Mouse (Mus musculus) midbrain, embryonic 15.5 days (tissue): ENCODE results near the gene Gria1. TPM values are rescaled to one million over a fixed set of nuclear protein-coding genes. Genes with fewer than 3 reads are reported as not detected.

ENCODE experiments used
- ATAC-seq: fragments of 200-750 bp; cut with Nextera tagmentation; replicated peaks from 2 replicates; pipeline ENCODE4 v1.8.0; 2017; ENCODE audit warnings: moderate TSS enrichment
- H3K27ac ChIP-seq: fragments of 300-500 bp; sonication (generic); 2 replicates; pipeline ENCODE4 v1.5.1; 2015; ENCODE audit warnings: mild to moderate bottlenecking, inconsistent platforms
- H3K27me3 ChIP-seq: fragments of 300-500 bp; sonication (generic); replicated peaks from 2 replicates; pipeline ENCODE4 v1.6.1; 2015; ENCODE audit warnings: inconsistent platforms
- H3K36me3 ChIP-seq: fragments of 300-500 bp; sonication (generic); replicated peaks from 2 replicates; pipeline ENCODE4 v1.6.1; 2015; ENCODE audit warnings: inconsistent platforms
- H3K4me1 ChIP-seq: fragments of 300-500 bp; sonication (generic); 2 replicates; pipeline ENCODE4 v1.6.1; 2015; ENCODE audit warnings: inconsistent platforms
- H3K4me2 ChIP-seq: fragments of 300-500 bp; sonication (generic); 2 replicates; pipeline ENCODE4 v1.6.1; 2015; ENCODE audit warnings: inconsistent platforms, mild to moderate bottlenecking, moderate library complexity
- H3K4me3 ChIP-seq: fragments of 300-500 bp; sonication (generic); 2 replicates; pipeline ENCODE4 v1.5.1; 2015; ENCODE audit warnings: mild to moderate bottlenecking, inconsistent platforms
- H3K9ac ChIP-seq: fragments of 300-500 bp; sonication (generic); 2 replicates; pipeline ENCODE4 v1.6.1; 2015; ENCODE audit warnings: mild to moderate bottlenecking, inconsistent platforms
- H3K9me3 ChIP-seq: fragments of 300-500 bp; sonication (generic); 2 replicates; pipeline ENCODE4 v1.6.1; 2016; ENCODE audit warnings: inconsistent platforms
- WGBS: fragments of 180-500 bp; shearing (Covaris S2); methylation state at CpG from one replicate; pipeline ENCODE4 v1.1.7; 2015; ENCODE audit warnings: mixed read lengths; 5-methylcytosine and 5-hydroxymethylcytosine counted together
- polyA plus RNA-seq: library from polyadenylated mRNA; unstranded; fragments of >200 nt; fragmentation: Nextera tagmentation; extraction: Ambion mirVana; gene quantifications from 2 replicates; pipeline ENCODE4 v1.2.1, GENCODE M21; 2015

The Gria1 gene
- polyA plus RNA-seq, 1 experiment from 2014 or later = 53.3 TPM

DNA sequence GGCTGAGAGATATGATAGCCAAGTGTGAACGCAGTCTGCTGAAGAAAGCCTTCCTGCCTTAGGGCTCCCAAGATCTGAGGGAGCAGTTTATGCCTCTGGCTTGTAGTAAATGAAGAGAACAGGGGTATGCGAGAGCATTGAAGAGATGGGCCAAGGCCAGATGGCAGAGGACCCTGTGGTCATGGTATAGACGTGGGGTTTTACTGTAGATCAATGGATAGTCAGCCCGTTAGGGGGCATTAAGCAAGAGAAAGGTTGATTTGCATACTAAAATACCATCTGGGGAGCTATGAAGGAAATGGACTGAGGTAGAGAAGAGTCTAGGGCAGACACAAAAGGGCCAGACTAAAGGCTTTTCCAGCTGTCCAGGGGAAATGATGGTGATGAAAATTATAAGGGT lies 237.7 kb downstream of the Gria1 start:
- no peak for ATAC-seq

DNA sequence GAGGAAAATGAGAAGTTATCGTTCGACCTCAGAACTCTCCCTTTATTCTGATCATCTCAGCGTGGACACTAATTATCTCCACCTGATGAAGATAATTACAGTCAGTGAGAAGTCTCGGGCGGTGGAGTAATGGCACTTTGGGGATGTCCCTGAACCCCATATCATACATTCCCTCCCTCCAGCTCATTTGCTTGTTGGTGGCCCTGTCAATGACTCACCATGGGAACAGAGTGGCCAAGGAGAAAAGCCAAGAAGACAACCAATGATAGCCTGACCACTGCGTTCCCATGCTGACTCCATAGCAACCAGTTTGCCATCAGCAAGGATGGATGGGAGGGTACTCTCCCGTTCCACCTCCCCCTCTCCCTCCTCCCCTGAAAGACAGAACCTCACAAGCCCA lies 238.9 kb downstream of the Gria1 start:
- Histone ChIP-seq H3K9ac (no peak overlapping the region), H3K36me3 (no peaks in the 10 kb centered on the region), H3K4me2 (no peak overlapping the region), H3K27ac (no peak overlapping the region), H3K27me3 (no peaks in the 10 kb centered on the region), H3K4me3 (no peak overlapping the region), H3K4me1 (no peaks in the 10 kb centered on the region), H3K9me3 (no peaks in the 10 kb centered on the region)
- 70% methylated on average over 7 of the region's 7 CpGs for WGBS
- ATAC-seq = no peak

More for the DNA sequence above, 237.7 kb downstream of the Gria1 start:
- WGBS = 58% methylated on average over 4 of the region's 4 CpGs
- Histone ChIP-seq H3K9me3 (no peaks in the 10 kb centered on the region), H3K9ac (no peak overlapping the region), H3K36me3 (no peaks in the 10 kb centered on the region), H3K4me3 (no peak overlapping the region), H3K27me3 (no peaks in the 10 kb centered on the region), H3K4me2 (no peak overlapping the region), H3K4me1 (no peaks in the 10 kb centered on the region), H3K27ac (no peak overlapping the region)

DNA sequence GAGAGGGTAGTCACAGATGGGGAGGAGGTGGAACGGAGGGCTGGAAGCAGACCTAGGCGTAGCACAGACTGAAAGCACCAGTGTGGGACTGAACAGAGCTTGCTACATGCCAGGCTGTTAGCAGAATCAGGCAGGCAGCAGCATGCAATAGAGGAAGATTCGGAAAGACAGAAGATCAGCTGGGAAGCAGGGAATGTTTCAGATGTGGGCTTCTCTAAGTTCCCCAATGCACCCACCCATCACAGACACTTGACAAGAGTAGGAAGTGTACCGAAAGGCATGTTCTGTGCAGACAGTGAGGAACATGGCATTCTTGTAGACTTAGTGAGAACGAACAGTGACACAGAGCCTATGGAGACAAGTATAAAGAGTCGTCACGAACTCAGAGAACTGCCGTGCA lies 260.5 kb downstream of the Gria1 start:
- no peak for ATAC-seq
- WGBS = 89% methylated on average over 8 of the region's 8 CpGs
- H3K4me1 ChIP-seq = no peaks in the 10 kb centered on the region

DNA sequence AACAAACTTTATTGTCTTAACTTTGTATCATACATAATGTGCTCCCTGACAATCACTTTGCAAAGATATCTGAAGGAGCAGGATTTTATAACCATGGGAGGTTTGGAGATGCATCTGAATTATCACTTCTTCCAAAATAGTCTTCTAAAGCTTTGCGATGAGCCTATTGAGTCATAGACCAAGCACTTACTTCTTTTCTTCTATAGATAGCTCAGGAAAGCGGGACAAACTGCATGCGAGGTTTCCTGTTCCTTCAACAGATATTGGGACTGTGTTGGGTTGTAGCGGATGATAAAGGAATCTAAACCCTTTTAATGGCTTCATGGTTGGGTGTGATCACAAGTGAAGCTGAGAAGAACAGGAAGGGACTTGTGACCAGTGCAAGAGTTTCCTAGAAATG lies 263.5 kb downstream of the Gria1 start:
- Histone ChIP-seq H3K9ac (no peak overlapping the region), H3K4me1 (no peaks in the 10 kb centered on the region), H3K4me3 (no peak overlapping the region), H3K4me2 (no peak overlapping the region), H3K27me3 (no peaks in the 10 kb centered on the region), H3K36me3 (no peaks in the 10 kb centered on the region), H3K27ac (no peak overlapping the region), H3K9me3 (no peaks in the 10 kb centered on the region)
- WGBS = 94% methylated on average over 4 of the region's 4 CpGs
- ATAC-seq = no peak

More for the DNA sequence above, 260.5 kb downstream of the Gria1 start:
- H3K4me3 ChIP-seq = no peak overlapping the region
- H3K36me3 ChIP-seq = no peaks in the 10 kb centered on the region
- H3K27me3 ChIP-seq = no peaks in the 10 kb centered on the region
- no peak overlapping the region for H3K27ac ChIP-seq
- no peaks in the 10 kb centered on the region for H3K9me3 ChIP-seq
- H3K9ac ChIP-seq = no peak overlapping the region
- H3K4me2 ChIP-seq = no peak overlapping the region

DNA sequence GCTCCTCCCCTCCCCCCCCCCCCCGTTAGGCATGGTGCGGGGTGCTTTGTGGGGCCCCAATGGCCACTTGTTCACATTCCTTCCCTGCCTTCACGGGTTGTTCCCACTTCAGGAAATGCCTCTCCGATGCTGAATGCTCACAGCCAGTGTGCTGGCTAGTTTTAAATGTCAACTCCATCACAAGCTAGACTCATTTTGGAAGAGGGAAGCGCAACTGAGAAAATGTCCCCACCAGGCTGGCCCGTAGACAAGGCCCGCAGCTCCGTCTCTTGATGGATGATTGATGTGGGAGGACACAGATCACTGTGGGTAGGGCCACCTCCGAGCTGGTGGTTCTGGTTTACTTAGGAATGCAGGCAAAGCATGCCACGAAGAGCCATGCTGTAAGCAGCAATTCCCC lies 266.9 kb downstream of the Gria1 start:
- Histone ChIP-seq H3K4me1 (no peaks in the 10 kb centered on the region), H3K9ac (no peak overlapping the region), H3K27ac (no peak overlapping the region), H3K27me3 (no peaks in the 10 kb centered on the region), H3K36me3 (no peaks in the 10 kb centered on the region), H3K9me3 (no peaks in the 10 kb centered on the region), H3K4me3 (no peak overlapping the region), H3K4me2 (no peak overlapping the region)
- ATAC-seq = no peak
- 72% methylated on average over 10 of the region's 10 CpGs for WGBS

DNA sequence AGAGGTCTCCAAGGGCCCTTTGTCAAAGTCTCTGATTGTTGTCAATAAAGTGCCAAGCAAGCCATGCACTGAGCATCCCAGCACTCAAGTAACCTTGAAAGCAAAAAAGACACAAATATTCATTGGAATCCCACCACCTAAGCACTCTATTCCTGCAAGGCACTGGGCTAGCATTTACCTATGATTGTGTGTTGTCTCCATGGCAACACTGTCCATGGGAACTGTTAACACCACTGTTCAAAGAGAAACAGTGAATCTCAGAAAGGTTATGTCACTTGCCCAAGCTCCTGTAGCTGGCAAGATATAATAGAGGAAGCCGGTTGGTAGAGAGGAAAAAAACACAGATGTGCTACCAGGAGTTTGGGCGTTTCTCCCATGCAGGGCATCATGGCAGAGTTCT lies 274.9 kb downstream of the Gria1 start:
- Histone ChIP-seq H3K36me3 (no peaks in the 10 kb centered on the region), H3K27ac (no peak overlapping the region)

DNA sequence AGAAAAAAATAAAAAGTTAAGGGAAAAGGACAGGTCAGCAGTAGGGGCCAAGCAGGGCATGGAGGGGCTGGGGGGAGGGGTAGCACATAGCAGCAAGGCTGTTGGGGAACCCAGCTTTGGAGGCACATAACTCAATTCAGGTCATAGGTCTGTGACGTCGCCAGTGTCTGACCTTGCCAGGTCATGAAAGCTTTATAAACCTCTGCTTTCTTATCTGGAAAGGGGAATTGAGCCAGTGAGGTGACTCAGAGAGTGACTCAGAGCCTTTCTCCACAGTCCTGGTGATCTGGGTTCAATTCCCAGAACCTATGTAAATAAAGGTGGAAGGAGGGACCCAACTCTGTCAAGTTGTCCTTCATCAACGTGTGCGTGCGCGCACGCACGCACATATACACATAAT lies 286.2 kb downstream of the Gria1 start:
- Histone ChIP-seq H3K27me3 (no peaks in the 10 kb centered on the region), H3K4me1 (peaks cover 6% of the 10 kb centered on the region; the same call in 1 of the 2 replicates), H3K27ac (0 out of 2 replicates have a peak overlapping the region, but pooled peaks have one; percentile 1), H3K4me2 (no peak overlapping the region), H3K9me3 (no peaks in the 10 kb centered on the region), H3K9ac (no peak overlapping the region), H3K4me3 (no peak overlapping the region), H3K36me3 (no peaks in the 10 kb centered on the region)
- ATAC-seq = no peak
- WGBS = 96% methylated on average over 8 of the region's 8 CpGs

More for the DNA sequence above, 274.9 kb downstream of the Gria1 start:
- Histone ChIP-seq H3K9ac (no peak overlapping the region), H3K27me3 (no peaks in the 10 kb centered on the region), H3K4me1 (no peaks in the 10 kb centered on the region), H3K4me3 (no peak overlapping the region), H3K9me3 (no peaks in the 10 kb centered on the region), H3K4me2 (no peak overlapping the region)
- ATAC-seq = peak; percentile 70
- 66% methylated on average over 2 of the region's 2 CpGs for WGBS

DNA sequence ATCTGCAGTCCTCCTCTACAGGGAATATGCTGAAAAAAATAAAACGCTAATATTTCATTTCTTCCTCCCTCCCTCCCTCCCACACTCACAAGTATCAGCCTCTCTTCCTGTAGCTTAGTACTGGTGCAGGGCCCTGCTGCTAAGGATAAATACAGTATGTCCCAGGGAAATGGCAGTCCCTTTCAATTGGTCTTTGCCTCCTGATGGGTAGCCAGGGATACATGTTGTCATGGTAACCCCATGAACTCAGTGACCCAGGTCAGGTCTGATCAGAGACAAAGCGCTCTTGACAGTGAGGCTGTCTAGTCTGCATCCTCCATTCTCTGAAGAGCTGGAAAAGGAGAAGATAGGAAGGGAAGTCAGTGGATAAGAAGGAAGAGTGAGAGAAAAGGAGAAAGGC lies 287.1 kb downstream of the Gria1 start:
- peak overlapping the region; percentile 55; the same call in 1 of the 2 replicates for H3K27ac ChIP-seq
- H3K4me1 ChIP-seq = peaks cover 6% of the 10 kb centered on the region; the same call in 1 of the 2 replicates
- no peaks in the 10 kb centered on the region for H3K9me3 ChIP-seq
- H3K4me2 ChIP-seq = no peak overlapping the region
- H3K27me3 ChIP-seq = no peaks in the 10 kb centered on the region
- H3K9ac ChIP-seq = no peak overlapping the region
- no peak overlapping the region for H3K4me3 ChIP-seq
- peak; percentile 63; the same call in 1 of the 2 replicates for ATAC-seq
- 11% methylated on average over 2 of the region's 2 CpGs for WGBS
- no peaks in the 10 kb centered on the region for H3K36me3 ChIP-seq

DNA sequence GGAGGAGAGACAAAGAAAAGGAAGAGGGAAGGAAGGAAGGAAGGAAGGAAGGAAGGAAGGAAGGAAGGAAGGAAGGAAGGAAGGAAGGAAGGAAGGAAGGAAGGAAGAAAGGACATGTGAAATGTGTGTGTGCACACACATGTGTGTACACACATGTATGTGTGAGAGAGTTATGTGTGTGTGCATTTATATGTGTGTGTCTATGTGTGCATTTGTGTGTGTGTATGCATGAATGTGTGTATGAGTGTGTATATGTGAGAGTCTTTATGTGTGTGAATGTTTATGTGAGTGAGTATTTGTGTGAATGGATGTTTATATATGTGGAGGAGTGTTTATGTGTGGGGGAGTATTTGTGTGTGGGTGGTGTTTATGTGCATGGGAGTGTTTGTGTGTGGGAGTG lies 287.5 kb downstream of the Gria1 start:
- H3K36me3 ChIP-seq = no peaks in the 10 kb centered on the region
- no peak overlapping the region for H3K27ac ChIP-seq
- ATAC-seq = no peak
- peaks cover 6% of the 10 kb centered on the region; the same call in 1 of the 2 replicates for H3K4me1 ChIP-seq
- H3K27me3 ChIP-seq = no peaks in the 10 kb centered on the region
- H3K4me3 ChIP-seq = no peak overlapping the region
- H3K9me3 ChIP-seq = no peaks in the 10 kb centered on the region
- no peak overlapping the region for H3K4me2 ChIP-seq
- no peak overlapping the region for H3K9ac ChIP-seq

DNA sequence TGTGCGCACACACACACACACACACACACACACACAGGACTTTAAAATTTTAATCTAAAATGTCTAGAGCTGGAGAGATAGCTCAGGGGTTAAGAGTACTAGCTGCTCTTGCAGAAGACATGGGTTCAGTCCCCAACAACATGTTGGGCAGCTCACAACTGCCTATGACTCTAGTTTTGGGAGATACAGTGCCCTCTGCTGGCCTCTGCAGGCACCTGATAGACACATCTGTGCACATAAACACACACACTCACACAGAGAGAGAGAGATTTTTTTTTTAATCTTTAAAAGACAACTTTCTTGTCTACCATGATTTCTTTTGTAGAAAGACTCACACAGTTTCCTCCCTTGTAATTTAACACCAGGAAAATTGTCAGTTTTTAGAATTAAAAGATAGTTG lies 292.4 kb downstream of the Gria1 start:
- Histone ChIP-seq H3K4me3 (no peak overlapping the region), H3K27me3 (no peaks in the 10 kb centered on the region), H3K9ac (no peak overlapping the region), H3K36me3 (no peaks in the 10 kb centered on the region), H3K4me2 (no peak overlapping the region), H3K4me1 (no peaks in the 10 kb centered on the region), H3K27ac (no peak overlapping the region), H3K9me3 (no peaks in the 10 kb centered on the region)
- no peak for ATAC-seq
- 94% methylated on average over 1 of the region's 1 CpGs for WGBS

DNA sequence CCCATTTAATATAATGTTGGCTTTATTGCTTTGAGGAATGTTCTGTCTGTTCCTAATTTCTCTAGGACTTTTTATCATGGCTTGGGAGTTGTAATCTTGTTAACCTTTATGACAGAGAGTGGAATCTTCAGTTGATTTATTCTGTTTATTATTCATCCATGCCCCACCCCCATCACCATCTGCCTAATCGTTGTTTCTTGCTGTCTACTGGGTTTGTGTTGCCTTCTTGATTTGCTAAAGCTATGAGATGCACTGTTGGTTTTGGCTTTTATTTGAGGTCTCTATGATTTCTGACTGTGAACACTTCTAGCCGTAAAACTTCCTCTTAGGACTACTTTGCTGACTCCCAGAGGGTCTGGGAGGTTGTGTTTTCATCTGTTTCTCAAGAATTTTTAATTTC lies 294.9 kb downstream of the Gria1 start:
- Histone ChIP-seq H3K4me3 (no peak overlapping the region), H3K27me3 (no peaks in the 10 kb centered on the region), H3K4me2 (no peak overlapping the region), H3K9me3 (no peaks in the 10 kb centered on the region), H3K36me3 (no peaks in the 10 kb centered on the region), H3K27ac (no peak overlapping the region), H3K9ac (no peak overlapping the region), H3K4me1 (no peaks in the 10 kb centered on the region)
- ATAC-seq = no peak
- WGBS = 80% methylated on average over 2 of the region's 2 CpGs

DNA sequence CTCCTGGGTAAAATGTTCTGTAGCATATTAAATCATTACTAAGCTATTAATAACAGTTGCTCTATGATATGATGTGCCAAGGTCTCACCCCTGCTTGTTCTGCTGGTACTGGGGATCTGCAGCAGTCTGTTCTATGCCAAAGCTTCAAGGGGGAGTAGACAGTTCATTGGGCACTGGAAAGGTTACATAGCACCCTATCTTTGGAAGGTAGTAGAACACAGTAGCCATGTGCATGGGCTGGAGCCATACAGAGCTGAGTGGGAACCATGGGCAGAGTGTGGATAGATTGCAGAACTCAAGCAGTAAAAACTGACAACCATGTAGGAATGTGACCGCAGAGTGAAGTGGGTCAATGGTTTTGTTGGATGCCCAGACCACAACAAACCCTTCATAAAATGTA lies 295.7 kb downstream of the Gria1 start:
- no peaks in the 10 kb centered on the region for H3K4me1 ChIP-seq
- H3K27ac ChIP-seq = no peak overlapping the region
- H3K9me3 ChIP-seq = no peaks in the 10 kb centered on the region
- H3K36me3 ChIP-seq = no peaks in the 10 kb centered on the region
- no peaks in the 10 kb centered on the region for H3K27me3 ChIP-seq
- 100% methylated on average over 1 of the region's 1 CpGs for WGBS
- no peak overlapping the region for H3K4me3 ChIP-seq
- no peak overlapping the region for H3K4me2 ChIP-seq
- no peak for ATAC-seq
- no peak overlapping the region for H3K9ac ChIP-seq

DNA sequence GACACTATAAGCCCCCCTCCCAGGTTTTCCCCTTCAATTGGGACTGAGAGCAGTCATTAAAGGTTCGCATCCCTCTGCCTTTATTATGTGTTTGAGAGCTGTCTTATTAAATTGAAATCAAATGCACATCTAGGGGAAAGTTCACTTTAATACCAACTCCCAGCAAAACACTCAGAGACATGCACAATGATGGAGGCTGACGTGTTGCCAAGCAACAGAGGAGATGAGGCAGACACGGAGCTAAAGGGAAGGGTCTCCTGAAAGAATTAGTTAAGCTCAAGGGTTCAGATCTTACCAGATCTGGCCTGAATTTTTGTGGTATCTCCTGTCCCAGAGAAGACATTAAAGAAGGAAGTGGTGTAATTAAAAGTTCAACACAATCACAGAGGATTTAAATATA lies 305.9 kb downstream of the Gria1 start:
- no peaks in the 10 kb centered on the region for H3K36me3 ChIP-seq
- H3K27ac ChIP-seq = 0 out of 2 replicates have a peak overlapping the region, but pooled peaks have one; percentile 63
- no peak overlapping the region for H3K4me2 ChIP-seq
- H3K27me3 ChIP-seq = no peaks in the 10 kb centered on the region
- peak; percentile 81 for ATAC-seq
- no peak overlapping the region for H3K9ac ChIP-seq
- no peaks in the 10 kb centered on the region for H3K9me3 ChIP-seq
- H3K4me3 ChIP-seq = no peak overlapping the region
- peaks cover 13% of the 10 kb centered on the region for H3K4me1 ChIP-seq
- WGBS = 20% methylated on average over 3 of the region's 3 CpGs
